Mouse (Mus musculus): ENCODE measurements around the gene Tada3. TPM values are rescaled to one million over a fixed set of nuclear protein-coding genes. Genes with fewer than 3 reads are reported as not detected.

Tada3 gene
- polyA plus RNA-seq, 1 experiment from 2014 or later: 22.6 TPM

DNA sequence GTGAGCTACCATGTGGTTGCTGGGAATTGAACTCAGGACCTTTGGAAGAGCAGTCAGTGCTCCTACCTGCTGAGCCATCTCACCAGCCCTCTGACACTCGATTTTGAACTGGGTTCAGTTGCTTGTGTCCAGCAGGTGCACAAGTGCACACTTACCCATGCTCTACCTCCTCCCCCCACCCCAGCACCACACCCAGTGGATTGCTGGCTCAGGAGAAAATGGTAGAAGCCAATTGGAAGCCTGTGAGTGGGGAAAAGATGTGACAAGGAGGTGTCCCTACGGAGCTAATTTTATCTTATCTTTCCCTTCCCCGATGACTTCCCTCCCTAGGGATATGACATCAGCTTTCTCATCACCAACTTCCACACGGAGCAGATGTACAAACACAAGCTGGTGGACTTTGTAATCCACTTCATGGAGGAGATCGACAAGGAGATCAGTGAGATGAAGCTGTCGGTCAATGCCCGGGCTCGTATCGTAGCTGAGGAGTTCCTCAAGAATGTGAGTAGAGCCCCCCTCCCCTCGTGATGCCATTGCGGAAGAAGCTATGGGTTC, 7.6 kb upstream of the Tada3 start:
- 0 out of 2 replicates have a peak overlapping the region, but pooled peaks have one; percentile 16 for H3K27ac ChIP-seq
- peaks cover 10% of the 10 kb centered on the region for H3K4me1 ChIP-seq (replicated peaks)
- no peak overlapping the region for H3K4me3 ChIP-seq (replicated peaks)
- H3K4me2 ChIP-seq: no peak overlapping the region
- H3K9ac ChIP-seq: no peak overlapping the region
- no peak for DNase-seq
- no peak for ATAC-seq (ENCODE audit: low read depth)
- no peaks in the 10 kb centered on the region for H3K27me3 ChIP-seq
- H3K36me3 ChIP-seq: peaks cover 99% of the 10 kb centered on the region
- WGBS (ENCODE audit: insufficient replicate concordance): 77% methylated on average over 11 of the region's 11 CpGs
- H3K9me3 ChIP-seq (replicated peaks): no peaks in the 10 kb centered on the region

DNA sequence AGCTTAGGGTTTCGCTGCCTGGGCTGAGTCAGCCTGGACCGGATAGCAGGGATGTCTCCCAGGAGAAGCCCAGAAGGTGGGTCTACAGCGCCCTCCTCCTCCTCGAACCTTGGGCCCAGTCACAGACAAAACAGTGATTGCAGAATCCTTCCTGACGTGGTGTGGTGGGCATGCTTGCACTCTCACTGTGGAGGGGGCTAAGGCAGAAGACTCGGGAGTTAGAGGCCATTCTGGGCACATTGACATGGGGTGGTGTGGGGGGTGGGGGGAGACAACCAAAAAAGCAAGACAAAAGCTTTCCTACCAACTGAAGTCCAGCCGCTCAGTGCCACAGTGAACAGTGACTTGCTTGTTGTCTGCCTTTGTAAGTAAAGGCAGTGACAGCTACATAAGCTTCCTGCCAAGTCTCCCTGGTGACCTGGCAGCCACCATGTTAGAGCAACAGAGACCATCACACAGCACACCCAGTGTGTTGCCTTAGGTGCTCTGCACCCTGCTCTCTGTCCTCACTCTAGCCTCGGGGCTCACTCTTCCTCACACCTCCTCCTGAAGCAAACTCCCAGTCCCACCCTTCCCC, 6.8 kb upstream of the Tada3 start:
- ATAC-seq (ENCODE audit: low read depth) (no peak), DNase-seq (no peak)
- Histone ChIP-seq H3K4me3 (replicated peaks) (no peak overlapping the region), H3K27me3 (no peaks in the 10 kb centered on the region), H3K9me3 (replicated peaks) (no peaks in the 10 kb centered on the region), H3K4me2 (no peak overlapping the region), H3K9ac (no peak overlapping the region), H3K4me1 (replicated peaks) (peaks cover 18% of the 10 kb centered on the region), H3K36me3 (peaks cover 93% of the 10 kb centered on the region), H3K27ac (no peak overlapping the region)
- 81% methylated on average over 8 of the region's 8 CpGs for WGBS (ENCODE audit: insufficient replicate concordance)

DNA sequence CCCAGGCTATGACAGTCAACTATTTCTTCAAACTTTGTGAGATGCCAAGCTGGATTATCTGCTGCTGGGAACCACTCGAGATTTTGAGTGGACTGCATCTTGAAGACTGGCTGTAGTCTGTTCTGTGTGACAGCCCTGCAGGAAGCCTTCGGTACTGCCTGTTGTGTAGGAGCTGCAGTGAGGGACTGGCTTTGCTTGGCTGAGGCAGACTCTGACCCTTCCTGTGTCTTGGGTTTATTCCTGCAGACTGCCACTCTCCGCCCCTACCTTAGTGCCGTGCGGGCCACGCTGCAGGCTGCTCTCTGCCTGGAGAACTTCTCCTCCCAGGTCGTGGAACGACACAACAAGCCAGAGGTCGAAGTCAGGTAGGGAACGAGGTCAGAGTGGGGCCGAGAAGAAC, 2.8 kb upstream of the Tada3 start:
- no peak overlapping the region; the same call in 1 of the 2 replicates for H3K9ac ChIP-seq
- H3K4me1 ChIP-seq (replicated peaks): peaks cover 45% of the 10 kb centered on the region
- H3K27me3 ChIP-seq: no peaks in the 10 kb centered on the region
- DNase-seq (no peak), ATAC-seq (ENCODE audit: low read depth) (no peak)
- 89% methylated on average over 11 of the region's 11 CpGs for WGBS (ENCODE audit: insufficient replicate concordance)
- no peak overlapping the region; the same call in 1 of the 2 replicates for H3K4me3 ChIP-seq (replicated peaks)
- H3K4me2 ChIP-seq: peak overlapping the region; percentile 88
- no peak overlapping the region for H3K27ac ChIP-seq
- peaks cover 60% of the 10 kb centered on the region for H3K36me3 ChIP-seq
- no peaks in the 10 kb centered on the region for H3K9me3 ChIP-seq (replicated peaks)

DNA sequence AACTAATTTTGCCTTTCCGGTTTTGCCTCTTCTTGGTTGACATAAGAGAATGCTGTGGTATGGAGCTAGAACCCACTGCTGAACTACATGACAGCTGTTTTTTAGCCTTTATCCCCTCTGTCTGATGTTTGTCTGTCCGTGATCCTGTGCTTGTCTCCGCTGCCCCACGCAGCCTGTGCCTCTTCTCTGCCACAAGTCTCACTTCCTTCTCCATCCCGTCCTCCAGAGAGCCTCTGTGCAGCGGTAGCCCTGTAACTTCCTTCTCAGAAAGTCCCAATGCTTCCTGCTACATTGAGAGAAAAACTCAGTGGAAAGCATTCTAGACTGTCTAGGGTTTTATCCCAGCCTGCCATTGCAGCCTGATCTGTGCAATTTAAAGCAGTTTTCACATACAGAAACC, 1.6 kb upstream of the Tada3 start:
- Histone ChIP-seq H3K4me3 (replicated peaks) (peak overlapping the region; percentile 99), H3K27ac (peak overlapping the region; percentile 93), H3K27me3 (no peaks in the 10 kb centered on the region), H3K9me3 (replicated peaks) (no peaks in the 10 kb centered on the region), H3K36me3 (peaks cover 60% of the 10 kb centered on the region), H3K9ac (peak overlapping the region; percentile 98), H3K4me2 (peak overlapping the region; percentile 88), H3K4me1 (replicated peaks) (peaks cover 54% of the 10 kb centered on the region)
- 16% methylated on average over 6 of the region's 6 CpGs for WGBS (ENCODE audit: insufficient replicate concordance)
- DNase-seq: no peak
- ATAC-seq (ENCODE audit: low read depth): no peak

DNA sequence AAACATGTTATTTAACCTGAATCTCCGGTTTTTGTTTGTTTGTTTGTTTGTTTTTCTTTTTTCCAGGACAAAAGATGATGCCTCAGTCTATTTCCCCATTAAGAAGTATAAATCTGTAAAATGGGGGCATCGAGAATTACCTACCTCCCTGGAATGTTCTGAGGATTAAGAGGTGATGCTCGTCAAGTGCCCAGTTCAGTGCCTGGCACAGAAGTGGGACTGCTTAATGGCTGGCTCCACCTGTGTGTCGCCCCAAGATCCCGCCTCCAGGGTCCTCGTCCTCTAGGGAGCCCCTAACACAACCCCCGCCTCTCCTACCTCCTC, 549 bp downstream of the Tada3 start:
- peaks cover 75% of the 10 kb centered on the region for H3K4me1 ChIP-seq (replicated peaks)
- ATAC-seq (ENCODE audit: low read depth) (no peak), DNase-seq (no peak)
- H3K4me3 ChIP-seq (replicated peaks): peak overlapping the region; percentile 99
- H3K36me3 ChIP-seq: peaks cover 58% of the 10 kb centered on the region
- 6% methylated on average over 7 of the region's 7 CpGs for WGBS (ENCODE audit: insufficient replicate concordance)
- H3K27me3 ChIP-seq: no peaks in the 10 kb centered on the region
- H3K4me2 ChIP-seq: peak overlapping the region; percentile 88
- peak overlapping the region; percentile 93 for H3K27ac ChIP-seq
- H3K9ac ChIP-seq: peak overlapping the region; percentile 98
- H3K9me3 ChIP-seq (replicated peaks): no peaks in the 10 kb centered on the region

DNA sequence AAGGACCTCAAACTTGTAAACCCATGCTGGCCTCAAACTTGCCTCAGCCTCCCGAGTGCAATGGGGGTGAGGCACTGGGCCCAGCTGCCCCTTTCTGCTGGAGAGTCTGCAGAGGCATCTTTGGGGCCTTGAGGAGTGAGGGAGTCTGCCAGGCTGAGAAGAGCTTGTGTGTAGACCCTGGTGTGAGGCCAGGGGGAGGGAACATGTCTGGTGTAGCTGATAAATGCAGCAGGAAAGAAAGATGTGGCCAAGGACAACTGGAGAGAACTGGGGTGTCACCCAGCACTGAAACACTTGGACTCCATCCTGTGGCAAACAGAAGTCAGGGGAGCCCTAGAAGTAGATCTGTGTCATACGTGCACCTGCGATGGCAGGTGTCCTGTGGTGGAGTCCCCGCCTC, 4.2 kb downstream of the Tada3 start:
- Histone ChIP-seq H3K36me3 (peaks cover 74% of the 10 kb centered on the region), H3K4me1 (replicated peaks) (peaks cover 50% of the 10 kb centered on the region), H3K27ac (peak overlapping the region; percentile 83), H3K9me3 (replicated peaks) (no peaks in the 10 kb centered on the region), H3K27me3 (no peaks in the 10 kb centered on the region), H3K9ac (peak overlapping the region; percentile 46), H3K4me3 (replicated peaks) (peak overlapping the region; percentile 16), H3K4me2 (peak overlapping the region; percentile 51)
- DNase-seq (peak; percentile 65), ATAC-seq (ENCODE audit: low read depth) (peak; percentile 38)
- 37% methylated on average over 4 of the region's 4 CpGs for WGBS (ENCODE audit: insufficient replicate concordance)

DNA sequence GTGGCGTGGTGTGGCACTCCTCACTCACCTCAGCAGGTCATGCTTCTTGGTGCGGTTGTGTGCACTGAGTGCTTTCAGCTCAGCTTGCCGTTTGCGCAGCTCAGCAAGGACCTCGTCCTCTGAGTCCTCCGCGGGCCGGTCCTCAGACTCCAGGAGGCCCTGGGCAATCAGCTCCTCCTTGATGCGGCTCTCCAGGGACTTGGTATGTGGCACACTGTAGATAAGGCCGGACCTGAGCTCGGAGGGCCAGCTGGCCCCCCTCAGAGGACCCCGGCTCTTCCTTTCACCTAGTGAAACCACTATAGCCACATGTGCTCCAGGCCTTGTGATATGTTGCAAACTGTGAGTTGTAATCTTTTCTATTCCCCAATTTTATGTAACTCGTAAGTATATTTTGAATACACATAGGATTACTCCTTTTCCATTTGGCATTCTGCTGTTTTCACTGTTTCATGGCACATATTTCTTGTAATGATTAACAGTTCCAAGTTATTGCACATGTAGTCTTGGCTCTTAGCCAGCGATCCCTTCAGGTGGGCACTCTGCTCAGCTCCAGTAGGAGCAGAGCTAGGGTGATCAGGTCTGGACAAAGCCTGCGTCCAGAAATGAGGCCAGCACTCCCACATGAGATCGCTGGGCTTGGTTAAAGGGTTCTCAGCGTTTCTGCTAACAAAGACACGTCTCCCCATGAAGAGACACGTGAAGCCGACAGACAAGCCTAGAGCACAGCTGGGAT, 7.3 kb downstream of the Tada3 start:
- peaks cover 30% of the 10 kb centered on the region for H3K4me1 ChIP-seq (replicated peaks)
- no peak overlapping the region for H3K27ac ChIP-seq
- 81% methylated on average over 20 of the region's 20 CpGs for WGBS (ENCODE audit: insufficient replicate concordance)
- peaks cover 78% of the 10 kb centered on the region for H3K36me3 ChIP-seq
- DNase-seq (no peak), ATAC-seq (ENCODE audit: low read depth) (no peak)
- H3K27me3 ChIP-seq: no peaks in the 10 kb centered on the region
- no peak overlapping the region for H3K4me3 ChIP-seq (replicated peaks)
- no peaks in the 10 kb centered on the region for H3K9me3 ChIP-seq (replicated peaks)
- H3K4me2 ChIP-seq: no peak overlapping the region
- H3K9ac ChIP-seq: no peak overlapping the region

DNA sequence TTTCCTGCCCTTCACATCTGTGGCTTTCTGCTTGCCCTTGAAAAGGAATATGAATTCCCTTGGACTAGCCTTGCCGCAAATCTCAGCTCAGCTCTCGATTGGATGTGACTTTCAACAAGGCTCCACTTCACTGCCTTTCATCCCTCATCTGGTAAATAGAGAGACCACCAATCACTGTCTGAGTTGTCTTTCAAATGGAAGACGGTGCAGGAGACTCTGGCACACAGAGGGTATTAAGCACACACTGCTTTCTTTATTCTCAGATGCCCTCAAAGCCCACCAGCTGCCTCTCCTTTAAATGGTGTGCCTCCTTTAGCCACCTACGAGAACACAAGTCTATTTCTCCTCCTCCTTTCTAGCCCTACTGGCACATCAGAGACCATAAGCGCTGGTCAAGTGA, 9.1 kb downstream of the Tada3 start:
- no peak for DNase-seq
- Histone ChIP-seq H3K9ac (no peak overlapping the region), H3K4me2 (no peak overlapping the region), H3K27me3 (no peaks in the 10 kb centered on the region), H3K4me1 (replicated peaks) (peaks cover 16% of the 10 kb centered on the region), H3K36me3 (peaks cover 60% of the 10 kb centered on the region), H3K27ac (no peak overlapping the region), H3K4me3 (replicated peaks) (no peak overlapping the region), H3K9me3 (replicated peaks) (no peaks in the 10 kb centered on the region)
- no peak for ATAC-seq (ENCODE audit: low read depth)
- WGBS (ENCODE audit: insufficient replicate concordance): 71% methylated on average over 5 of the region's 5 CpGs

DNA sequence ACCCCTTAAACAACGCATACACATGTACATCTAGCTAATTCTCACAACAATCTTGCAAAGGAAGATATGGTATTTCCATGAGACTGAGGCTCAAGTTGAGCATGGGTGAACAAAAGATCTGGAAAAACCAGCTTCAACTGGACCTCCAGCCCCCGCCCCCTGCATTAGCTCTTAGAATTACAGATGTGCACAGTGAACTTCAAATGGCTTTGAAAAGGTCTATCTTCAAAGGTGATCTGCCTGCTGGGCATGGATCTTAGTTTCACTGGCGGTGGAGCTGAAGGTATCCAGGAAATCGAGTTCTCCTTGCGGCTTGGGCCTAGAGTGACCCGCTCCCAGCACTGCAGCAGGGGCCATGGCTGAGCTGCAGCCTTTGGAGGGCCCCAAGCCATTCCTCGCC, 9.6 kb downstream of the Tada3 start:
- H3K27ac ChIP-seq: no peak overlapping the region
- DNase-seq (no peak), ATAC-seq (ENCODE audit: low read depth) (no peak)
- H3K4me1 ChIP-seq (replicated peaks): peaks cover 11% of the 10 kb centered on the region
- no peak overlapping the region for H3K9ac ChIP-seq
- 83% methylated on average over 7 of the region's 7 CpGs for WGBS (ENCODE audit: insufficient replicate concordance)
- no peaks in the 10 kb centered on the region for H3K9me3 ChIP-seq (replicated peaks)
- peaks cover 56% of the 10 kb centered on the region for H3K36me3 ChIP-seq
- no peaks in the 10 kb centered on the region for H3K27me3 ChIP-seq
- no peak overlapping the region for H3K4me2 ChIP-seq
- H3K4me3 ChIP-seq (replicated peaks): no peak overlapping the region

DNA sequence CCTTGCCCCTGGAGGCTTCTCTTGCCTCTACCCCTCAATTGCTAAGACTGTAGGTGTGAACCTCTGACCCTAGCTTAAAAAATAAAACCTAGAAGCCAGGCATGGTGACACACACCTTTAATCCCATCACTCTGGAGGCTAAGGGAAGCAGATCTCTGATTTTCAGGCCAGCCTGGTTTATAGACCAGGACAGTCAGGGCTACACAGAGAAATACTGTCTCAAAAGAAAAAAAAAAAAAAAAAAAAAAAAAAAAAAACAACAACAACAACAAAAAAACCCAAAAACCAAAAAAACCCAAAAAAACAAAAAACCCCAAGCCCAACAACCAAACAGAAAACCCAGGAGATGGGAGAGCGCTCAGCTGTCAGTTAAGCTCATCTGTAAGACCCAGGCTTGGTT, 10.1 kb downstream of the Tada3 start:
- peaks cover 52% of the 10 kb centered on the region for H3K36me3 ChIP-seq
- DNase-seq (no peak), ATAC-seq (ENCODE audit: low read depth) (no peak)
- peaks cover 6% of the 10 kb centered on the region for H3K4me1 ChIP-seq (replicated peaks)
- H3K27ac ChIP-seq: no peak overlapping the region
- WGBS (ENCODE audit: insufficient replicate concordance): 83% methylated on average over 1 of the region's 1 CpGs
- H3K4me2 ChIP-seq: no peak overlapping the region
- H3K4me3 ChIP-seq (replicated peaks): no peak overlapping the region
- no peaks in the 10 kb centered on the region for H3K9me3 ChIP-seq (replicated peaks)
- no peaks in the 10 kb centered on the region for H3K27me3 ChIP-seq
- no peak overlapping the region for H3K9ac ChIP-seq

DNA sequence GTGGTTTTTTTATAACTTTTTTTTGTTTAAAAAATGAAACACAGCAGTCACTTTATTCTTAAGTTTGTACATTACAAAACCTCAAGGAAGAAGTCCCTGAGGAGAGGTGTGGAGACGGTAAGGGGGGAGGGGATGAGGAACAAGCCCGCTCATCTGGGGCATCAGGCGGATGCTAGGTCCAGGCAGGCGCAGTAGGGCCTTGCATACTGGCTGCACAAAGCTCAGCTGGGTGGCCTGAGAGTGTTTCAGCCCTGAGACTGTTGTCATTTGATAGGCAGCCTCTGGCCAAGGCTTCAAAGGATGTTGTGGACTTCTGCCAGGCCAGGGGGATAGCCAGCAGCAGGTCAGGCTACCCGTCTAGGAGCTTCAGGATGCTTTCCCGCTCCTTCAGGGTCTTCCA, 11.0 kb downstream of the Tada3 start:
- Histone ChIP-seq H3K9ac (no peak overlapping the region), H3K36me3 (peaks cover 43% of the 10 kb centered on the region)
- no peak for ATAC-seq (ENCODE audit: low read depth)

More for the DNA sequence above, 11.0 kb downstream of the Tada3 start:
- no peak overlapping the region for H3K4me3 ChIP-seq (replicated peaks)
- WGBS (ENCODE audit: insufficient replicate concordance): 77% methylated on average over 6 of the region's 6 CpGs
- no peaks in the 10 kb centered on the region for H3K9me3 ChIP-seq (replicated peaks)
- no peak for DNase-seq
- H3K27ac ChIP-seq: no peak overlapping the region
- H3K4me2 ChIP-seq: no peak overlapping the region
- H3K27me3 ChIP-seq: no peaks in the 10 kb centered on the region
- no peaks in the 10 kb centered on the region for H3K4me1 ChIP-seq (replicated peaks)

Measured in liver, embryonic 13.5 days (tissue).